Mouse (Mus musculus) cerebellum, adult 8-10 months (tissue): ENCODE results near the gene Pced1b.

Source experiments
- DNase-seq: peaks from one replicate; pipeline ENCODE4 v3.0.0; 2022

The Pced1b gene

GRCm38 (mm10) chr15:97288690-97289089 is 41.8 kb downstream of the Pced1b start:
- no peak for DNase-seq

DNA sequence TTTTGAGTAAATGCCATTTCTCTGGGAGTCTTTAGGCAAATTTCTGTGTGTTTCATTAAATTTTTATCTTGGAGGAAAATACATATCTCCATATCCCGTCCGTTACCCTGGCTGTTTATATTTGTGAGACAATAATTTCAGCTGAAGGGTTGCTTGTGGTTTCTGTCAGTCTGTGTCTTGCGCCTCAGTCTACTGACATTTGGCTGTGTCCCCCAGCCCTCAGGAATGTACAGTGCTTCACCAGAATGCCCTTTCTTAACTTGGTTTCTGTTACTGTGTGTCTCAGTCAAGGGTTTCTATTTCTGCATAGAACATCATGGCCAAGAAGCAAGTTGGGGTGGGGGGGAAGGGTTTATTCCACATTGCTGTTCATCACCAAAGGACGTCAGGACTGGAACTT is 42.3 kb downstream of the Pced1b start:
- DNase-seq, result no peak

DNA sequence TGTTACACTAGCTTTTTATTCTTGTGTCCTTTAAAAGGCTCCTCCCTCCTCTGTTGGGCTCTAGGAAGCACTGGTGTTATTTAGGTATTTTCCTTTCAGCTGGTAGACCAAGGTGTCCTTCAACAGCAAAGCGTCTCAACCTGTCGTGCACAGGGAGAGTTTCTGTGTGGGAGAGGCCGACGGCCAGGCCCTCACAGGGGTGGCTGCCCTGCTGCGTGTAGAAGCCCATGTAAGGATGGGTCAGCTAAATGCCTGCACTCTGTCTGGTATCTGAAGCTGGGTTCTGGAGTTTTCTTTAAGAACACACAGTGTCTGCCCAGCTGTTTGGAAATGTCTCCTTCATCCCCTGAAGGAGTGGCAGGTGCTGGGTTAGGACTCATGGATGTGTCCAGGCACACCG is 43.4 kb downstream of the Pced1b start:
- no peak for DNase-seq

DNA sequence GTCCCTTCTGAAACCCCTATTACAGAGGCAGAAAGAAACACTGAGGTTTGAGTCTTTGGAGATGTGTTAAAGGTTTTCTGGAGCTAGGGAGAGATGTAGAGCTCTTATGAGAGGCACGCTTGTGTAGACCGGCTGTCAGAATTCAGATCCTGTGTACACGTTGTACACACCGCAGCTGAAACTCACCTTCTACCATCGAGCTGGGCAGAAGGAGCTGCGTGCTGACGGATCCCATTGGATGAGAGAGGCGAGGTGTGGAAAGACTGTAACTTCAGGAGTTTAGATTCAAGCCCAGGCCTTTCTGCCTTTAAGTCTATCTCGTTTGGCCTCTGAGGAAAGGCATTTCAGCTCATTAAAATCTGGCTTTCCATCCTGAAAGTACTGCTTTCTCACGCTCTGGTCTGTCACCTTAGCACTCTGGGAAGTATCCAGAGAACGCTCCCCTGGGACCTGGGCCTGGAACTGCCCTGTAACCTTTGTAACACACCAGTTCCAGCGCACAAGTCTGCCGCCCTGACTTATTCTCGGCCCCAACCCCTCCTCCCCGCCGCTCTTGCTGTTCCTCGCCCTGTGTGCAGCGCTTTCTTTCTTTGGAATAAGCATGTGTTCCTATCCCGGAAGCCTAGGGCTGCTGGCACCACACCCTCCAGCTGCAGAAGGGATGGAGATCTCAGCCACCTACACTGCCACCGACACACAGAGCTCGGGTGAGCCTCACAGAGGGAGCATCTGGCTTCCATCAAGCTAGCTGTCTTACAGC is 44.6 kb downstream of the Pced1b start:
- no peak for DNase-seq

DNA sequence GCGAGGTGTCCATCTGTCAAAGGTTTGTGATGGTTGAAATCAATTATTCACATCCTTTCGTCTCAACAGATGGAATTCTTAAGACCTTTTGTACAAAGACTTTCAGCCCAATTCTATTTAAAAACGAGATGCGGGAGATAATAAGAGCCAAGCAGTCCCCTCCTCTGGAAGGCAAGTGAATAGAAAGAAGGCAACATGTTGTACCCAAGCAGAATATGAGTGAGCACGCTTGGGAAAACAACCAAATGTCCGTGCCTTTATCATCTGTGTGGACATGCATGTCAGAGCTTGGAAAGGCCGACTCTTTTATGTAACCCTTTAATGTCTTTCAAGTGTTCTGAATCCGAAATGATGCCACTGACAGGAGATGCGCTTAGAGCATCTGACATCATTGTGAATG is 61.0 kb downstream of the Pced1b start:
- DNase-seq, result no peak

DNA sequence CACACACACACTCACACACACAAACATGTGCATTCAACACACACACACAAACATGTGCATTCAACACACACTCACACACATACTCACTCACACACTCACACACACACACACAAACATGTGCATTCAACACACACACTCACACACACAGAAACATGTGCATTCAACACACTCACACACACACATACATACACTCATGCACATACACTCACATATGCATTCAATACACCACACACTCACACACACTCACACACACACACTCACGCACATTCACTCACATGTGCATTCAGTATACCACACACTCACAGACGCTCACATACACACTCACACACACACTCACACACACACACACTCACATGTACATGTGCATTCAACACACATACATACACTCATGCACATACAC is 62.6 kb downstream of the Pced1b start:
- DNase-seq, result no peak

- DNase-seq, result no peak
Measured at GRCm38 (mm10) chr15:97310251-97310650, 63.3 kb downstream of the Pced1b start.

- no peak for DNase-seq
Measured at GRCm38 (mm10) chr15:97311211-97311610, 64.3 kb downstream of the Pced1b start.

DNA sequence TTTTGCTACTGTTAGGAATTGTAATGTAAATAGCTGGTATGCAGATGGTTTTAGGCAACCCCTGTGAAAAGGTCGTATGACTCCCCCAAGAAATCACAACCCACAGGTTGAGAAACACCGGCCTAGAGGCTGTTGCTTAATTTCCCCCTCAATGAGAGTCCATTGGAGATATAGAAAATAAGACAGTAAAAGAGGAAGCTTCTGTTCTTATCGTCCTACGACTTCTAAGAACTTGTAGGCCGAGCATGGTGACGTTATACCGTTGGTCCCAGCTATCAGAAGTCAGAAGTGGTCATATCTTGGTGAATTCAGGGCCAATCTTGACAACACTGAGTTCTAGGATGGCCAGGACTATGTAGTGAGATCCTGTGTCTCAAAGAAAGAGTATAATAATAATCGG is 65.0 kb downstream of the Pced1b start:
- no peak for DNase-seq

DNA sequence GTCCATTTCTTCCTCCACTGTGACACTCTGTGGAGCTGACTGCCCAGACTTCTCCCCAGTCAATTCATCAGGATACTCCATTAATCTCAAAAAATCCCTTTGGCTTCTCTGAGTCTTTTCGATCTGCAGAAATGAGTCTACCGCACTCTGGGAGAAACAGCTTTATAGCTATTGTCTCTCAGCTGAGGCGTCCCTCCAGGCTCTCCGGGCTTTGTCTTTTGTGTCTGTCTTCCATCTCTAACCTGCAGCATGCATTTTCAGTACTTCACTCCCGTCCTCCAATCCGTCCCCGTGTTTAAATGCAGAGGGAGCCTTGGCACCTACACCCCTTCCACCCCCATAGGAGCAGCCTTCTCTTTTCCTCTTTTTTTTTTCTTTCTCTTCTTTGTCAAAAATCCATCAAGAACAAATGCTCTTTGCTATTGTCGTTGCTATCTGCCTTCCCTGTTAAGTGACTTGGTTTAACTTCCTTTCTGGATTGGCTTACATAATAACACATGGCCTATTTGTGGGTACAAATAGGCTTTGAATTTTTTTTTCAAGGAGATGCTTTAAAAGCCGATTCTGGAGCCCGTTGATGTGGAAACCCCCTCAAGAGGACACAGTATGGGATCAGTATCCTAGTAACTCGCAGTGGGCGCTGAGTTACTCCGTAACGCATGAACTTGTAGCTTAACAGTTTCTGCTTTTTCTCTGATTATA is 68.0 kb downstream of the Pced1b start:
- DNase-seq, result no peak

DNA sequence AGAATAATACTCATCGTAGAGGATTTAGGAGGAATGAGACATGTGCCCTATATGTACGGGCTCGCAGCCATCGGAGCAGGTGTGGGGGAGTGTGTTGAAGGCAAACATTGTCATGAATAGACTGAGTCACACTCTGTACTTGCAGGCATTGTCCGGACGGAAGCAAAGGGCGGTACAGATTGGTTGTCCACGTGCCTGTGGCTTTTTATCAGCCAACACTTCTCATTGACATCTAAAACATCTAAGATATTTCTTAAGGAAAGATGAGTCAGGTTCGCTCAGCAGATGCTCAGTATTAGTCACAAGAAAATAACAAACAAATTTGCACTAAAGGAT is 68.5 kb downstream of the Pced1b start:
- DNase-seq, result no peak

GRCm38 (mm10) chr15:97318365-97319001 is 71.6 kb downstream of the Pced1b start:
- DNase-seq, result no peak

DNA sequence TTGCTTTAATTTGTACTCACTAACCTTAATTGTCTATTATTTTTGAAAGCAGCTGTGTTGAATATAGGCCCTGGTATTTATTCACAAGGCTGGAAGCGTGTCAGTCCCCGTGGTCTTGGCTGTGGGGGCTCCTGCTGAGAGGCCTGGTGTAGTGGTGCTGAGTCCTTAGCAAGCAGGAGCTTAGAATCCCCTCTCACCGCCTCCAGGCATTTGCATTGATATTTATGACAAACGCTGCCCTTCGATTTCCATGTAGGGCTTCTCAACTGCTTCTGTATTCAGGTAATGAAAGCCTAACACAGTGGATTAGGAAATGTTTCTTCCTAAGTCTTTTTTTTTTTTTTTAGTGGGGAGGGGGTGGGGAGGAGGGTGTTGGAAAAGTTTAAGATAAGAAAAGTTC is 75.9 kb downstream of the Pced1b start:
- no peak for DNase-seq

GRCm38 (mm10) chr15:97323466-97323865 is 76.6 kb downstream of the Pced1b start:
- no peak for DNase-seq

GRCm38 (mm10) chr15:97324311-97324710 is 77.4 kb downstream of the Pced1b start:
- DNase-seq, result no peak

DNA sequence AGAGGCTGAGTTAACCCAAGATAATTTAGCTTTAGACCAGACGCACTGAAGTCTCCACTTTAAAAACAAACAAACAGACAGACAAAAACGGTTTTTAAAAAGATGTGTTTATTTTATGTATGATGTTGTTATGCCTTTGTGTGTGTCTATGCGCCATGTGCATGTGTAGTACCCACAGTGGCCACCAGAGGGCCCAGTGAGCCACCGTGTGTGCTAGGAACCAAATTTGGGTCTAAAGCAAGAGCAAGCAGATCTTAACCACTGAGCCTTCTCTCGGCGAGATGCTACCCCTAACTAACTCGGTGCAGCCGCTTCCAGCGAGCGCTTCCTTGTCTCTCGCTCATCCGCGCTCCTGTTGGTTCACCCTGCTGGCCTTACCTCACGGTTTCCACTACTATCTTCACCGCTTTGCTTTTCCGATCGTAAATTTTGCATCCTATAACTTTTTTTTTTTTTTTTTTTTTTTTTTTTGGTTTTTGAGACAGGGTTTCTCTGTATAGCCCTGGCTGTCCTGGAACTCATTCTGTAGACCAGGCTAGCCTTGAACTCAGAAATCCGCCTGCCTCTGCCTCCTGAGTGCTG is 80.7 kb downstream of the Pced1b start:
- DNase-seq, result no peak

DNA sequence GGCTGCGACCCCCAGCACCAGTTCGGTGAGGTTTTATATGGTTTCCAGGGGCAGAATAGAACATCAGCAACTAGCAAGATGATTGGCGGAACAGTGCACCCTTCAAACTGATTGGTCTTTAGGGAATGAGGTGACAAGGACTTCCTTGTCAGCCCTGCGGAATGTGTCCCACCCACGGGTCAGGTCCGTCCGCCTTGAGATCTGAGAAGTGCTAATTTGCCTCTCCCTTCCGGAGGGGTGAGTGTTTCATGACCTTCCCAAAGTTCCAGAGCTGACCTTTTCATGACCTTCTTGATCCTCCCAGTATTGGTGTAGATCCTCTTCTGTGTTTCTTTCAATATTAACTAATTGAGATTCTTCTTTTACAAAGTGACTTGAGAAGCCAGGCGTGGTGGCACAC is 85.7 kb downstream of the Pced1b start:
- no peak for DNase-seq

DNA sequence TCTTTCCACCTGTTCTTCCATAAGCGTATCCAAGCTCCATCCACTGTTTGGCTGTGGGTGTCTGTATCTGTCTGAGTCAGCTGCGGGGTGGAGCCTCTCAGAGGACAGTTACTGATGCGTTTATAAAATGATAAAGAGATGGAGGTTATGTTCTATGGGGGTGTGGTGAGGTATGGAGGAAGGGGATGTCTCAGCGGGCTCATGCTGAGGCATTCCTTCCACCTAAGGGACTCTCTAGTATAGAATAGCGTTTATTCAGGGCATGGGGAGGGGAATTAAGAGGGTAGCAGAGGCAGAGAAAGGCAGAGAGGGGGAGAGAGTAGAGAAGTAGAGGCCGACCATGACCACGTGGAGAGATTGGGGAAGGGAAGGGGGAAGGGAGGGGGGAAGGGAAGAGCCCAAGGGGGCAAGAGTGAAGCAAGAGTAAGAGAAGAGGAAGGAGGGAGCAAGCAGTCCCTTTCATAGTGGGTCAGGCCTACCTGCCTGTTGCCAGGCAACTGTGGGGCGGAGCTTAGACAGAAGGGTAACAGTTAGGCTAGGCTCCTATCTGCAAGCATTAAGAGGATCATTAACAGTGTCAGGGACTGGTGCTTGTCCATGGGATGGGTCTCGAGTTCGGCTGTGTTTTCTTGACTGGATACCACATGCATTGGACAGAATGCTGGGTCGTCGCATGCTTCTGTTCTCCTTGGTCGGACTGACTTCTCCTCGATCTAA is 90.9 kb downstream of the Pced1b start:
- no peak for DNase-seq

DNA sequence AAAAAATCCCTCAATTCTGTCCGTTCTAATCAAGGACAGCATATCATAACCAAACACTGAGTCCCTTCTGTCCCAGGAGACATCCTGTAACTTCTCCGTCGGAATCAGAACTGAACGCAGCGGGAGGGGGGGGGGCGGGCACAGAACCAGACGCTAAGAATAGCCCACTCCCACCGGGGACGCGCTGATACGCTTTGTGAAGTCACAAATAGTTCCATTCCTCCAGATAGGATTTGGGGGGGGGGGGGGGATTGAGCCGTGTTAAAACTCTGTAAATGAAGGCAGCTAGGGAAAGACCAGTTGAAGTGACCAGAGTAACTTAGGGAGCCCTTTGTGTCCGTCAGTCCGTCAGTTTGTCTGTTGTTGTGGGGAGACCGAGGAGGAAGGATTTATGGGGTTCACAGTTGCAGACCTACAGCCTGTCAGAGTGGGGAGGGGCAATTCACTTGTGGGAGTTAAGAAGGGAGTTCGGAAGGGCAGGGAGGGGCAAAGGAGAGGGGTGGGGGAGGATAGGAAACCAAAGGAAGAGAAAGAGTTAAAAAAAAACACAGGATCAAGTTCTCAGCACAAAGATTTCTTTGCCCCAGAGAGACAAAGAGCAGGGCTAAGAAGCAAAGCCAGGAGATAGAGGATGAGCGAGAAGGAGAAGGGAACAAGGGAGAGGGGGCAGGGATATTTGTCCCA is 91.6 kb downstream of the Pced1b start:
- DNase-seq, result no peak

DNA sequence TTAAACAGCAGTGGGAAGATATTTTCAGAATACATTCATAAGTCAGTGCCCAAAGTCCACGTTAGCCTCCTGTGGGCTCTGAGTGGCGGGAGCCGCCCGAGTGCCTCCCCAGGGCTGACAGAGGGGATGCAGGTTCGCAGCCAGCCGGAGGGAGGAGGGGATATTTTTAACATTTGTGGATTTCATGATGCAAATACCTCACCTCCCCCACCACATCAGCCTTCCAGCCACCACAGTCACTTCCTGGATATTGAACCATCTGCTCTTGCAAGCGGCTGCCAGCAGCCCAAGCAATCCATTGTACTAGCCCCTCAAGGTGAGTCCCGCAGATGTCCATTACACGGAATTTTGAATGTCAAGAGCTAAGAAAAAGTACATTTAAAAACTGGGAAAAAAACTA is 95.4 kb downstream of the Pced1b start:
- DNase-seq, result no peak

DNA sequence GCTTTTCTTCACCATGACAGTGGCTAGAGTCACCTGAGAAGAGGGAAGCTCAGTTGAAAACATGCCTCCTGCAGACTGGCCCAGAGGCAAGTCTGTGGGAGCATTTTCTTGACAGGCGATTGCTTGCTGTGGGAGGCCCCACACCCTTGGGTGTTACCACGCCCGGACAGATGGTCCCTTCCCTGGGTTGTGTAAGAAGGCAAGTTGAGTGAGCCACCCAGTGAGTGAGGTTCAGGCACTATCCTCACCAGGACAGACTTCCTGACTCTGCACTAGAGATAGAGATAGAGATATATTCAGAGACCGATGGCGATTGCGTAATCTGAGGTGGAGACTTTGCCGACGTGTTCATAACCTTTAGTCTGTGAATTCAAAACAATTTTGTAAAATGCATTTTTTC is 96.0 kb downstream of the Pced1b start:
- DNase-seq, result no peak

GRCm38 (mm10) chr15:97343921-97344320 is 97.0 kb downstream of the Pced1b start:
- DNase-seq, result no peak

DNA sequence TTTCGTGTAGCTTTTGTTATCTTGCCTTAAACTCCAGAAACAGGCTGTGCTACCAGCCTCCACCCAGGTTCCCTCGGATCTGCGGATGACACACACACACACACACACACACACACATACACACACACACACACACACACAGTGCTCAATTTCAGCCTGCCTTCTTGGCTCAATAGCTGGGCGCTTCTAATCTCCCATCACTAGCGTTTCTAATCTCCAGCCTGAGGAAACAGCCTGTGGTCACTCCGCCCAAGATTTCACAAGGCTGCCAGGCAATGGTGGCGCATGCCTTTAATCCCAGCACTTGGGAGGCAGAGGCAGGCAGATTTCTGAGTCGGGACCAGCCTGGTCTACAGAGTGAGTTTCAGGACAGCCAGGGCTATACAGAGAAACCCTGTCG is 98.2 kb downstream of the Pced1b start:
- no peak for DNase-seq
